Mouse (Mus musculus) limb, embryonic 14.5 days (tissue): ENCODE data around the gene Slf2. TPM values are rescaled to one million over a fixed set of nuclear protein-coding genes. Genes with fewer than 3 reads are reported as not detected.

ENCODE experiments used
- ATAC-seq: fragments of 200-750 bp; cut with Nextera tagmentation; 2 replicates; pipeline ENCODE4 v1.8.0; 2017; ENCODE audit warnings: low read depth, moderate number of reproducible peaks, moderate TSS enrichment; ENCODE audit not compliant: low FRiP score
- DNase-seq: peaks from one replicate; pipeline ENCODE4 v3.0.0-alpha.2; 2015; ENCODE audit warnings: low spot score
- H3K27ac ChIP-seq: fragments of 300-500 bp; sonication (generic); replicated peaks from 2 replicates; pipeline ENCODE4 v1.5.1; 2014; ENCODE audit warnings: low read depth, mild to moderate bottlenecking, low read length, moderate library complexity, mixed read lengths
- H3K27me3 ChIP-seq: fragments of 300-500 bp; sonication (generic); 2 replicates; pipeline ENCODE4 v1.6.1; 2014; ENCODE audit warnings: low read length, mixed read lengths; ENCODE audit not compliant: control insufficient read depth, insufficient read depth
- H3K36me3 ChIP-seq: fragments of 300-500 bp; sonication (generic); 2 replicates; pipeline ENCODE4 v1.6.1; 2014; ENCODE audit warnings: mild to moderate bottlenecking, low read length, moderate library complexity, mixed read lengths; ENCODE audit not compliant: control insufficient read depth, insufficient read depth
- H3K4me1 ChIP-seq: fragments of 300-500 bp; sonication (generic); 2 replicates; pipeline ENCODE4 v1.6.1; 2014; ENCODE audit warnings: antibody characterized with exemption, low read length, mixed read lengths; ENCODE audit not compliant: control insufficient read depth, insufficient read depth
- H3K4me2 ChIP-seq: fragments of 300-500 bp; sonication (generic); replicated peaks from 2 replicates; pipeline ENCODE4 v1.6.1; 2014; ENCODE audit warnings: low read depth, mild to moderate bottlenecking, low read length, moderate library complexity; ENCODE audit not compliant: severe bottlenecking
- H3K4me3 ChIP-seq: fragments of 300-500 bp; sonication (generic); replicated peaks from 2 replicates; pipeline ENCODE4 v1.5.1; 2014; ENCODE audit warnings: low read length
- H3K9ac ChIP-seq: fragments of 300-500 bp; sonication (generic); 2 replicates; pipeline ENCODE4 v1.6.1; 2014; ENCODE audit warnings: mild to moderate bottlenecking, low read depth, low read length, moderate library complexity; ENCODE audit not compliant: severe bottlenecking
- H3K9me3 ChIP-seq: fragments of 300-500 bp; sonication (generic); 2 replicates; pipeline ENCODE4 v1.6.1; 2016; ENCODE audit warnings: low read length; ENCODE audit not compliant: control insufficient read depth
- POLR2A ChIP-seq: fragments of 200-500 bp; IDR thresholded peaks from 2 replicates; pipeline ENCODE4 v1.8.0; 2012; ENCODE audit warnings: inconsistent platforms, mild to moderate bottlenecking, moderate library complexity, borderline replicate concordance; ENCODE audit not compliant: insufficient read depth, insufficient read length; ENCODE audit errors: extremely low read depth
- WGBS: fragments of 180-500 bp; shearing (Covaris S2); extraction: QIAGEN DNeasy Blood & Tissue Kit; methylation state at CpG from one replicate; pipeline ENCODE4 v1.1.7; 2014; 5-methylcytosine and 5-hydroxymethylcytosine counted together
- polyA plus RNA-seq, 2 experiments: library from polyadenylated mRNA; depleted of rRNA in 1 of 2; stranded (reverse) in 1 of 2; unstranded in 1 of 2; fragments of >200 nt; fragmentation: Nextera tagmentation in 1 of 2; extraction: Ambion mirVana in 1 of 2; gene quantifications; 2 replicates each; pipeline versions ENCODE4 v1.2.1 to v1.2.3; 2012 to 2014

The Slf2 gene
- polyA plus RNA-seq, 2 experiments, result 35.0 to 39.1 TPM

DNA sequence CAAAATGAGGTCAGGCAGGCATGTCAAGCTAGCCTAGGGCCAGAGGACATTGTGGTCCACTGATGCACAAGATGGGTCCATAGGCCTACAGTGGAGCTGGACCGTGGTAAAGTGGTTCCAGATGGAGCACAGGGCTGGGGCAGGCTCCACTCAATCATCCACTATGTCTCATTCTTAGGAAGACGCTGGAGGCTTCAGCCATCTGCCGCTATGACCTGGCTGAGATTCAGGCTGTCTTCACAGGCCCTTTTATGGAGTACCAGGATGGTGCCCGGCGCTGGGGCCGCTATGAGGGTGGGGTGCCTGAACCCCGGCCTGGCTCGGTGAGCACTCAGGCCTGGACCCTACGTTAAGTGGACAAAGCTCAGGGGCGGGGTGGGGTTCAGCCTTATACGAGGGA is 66.8 kb downstream of the Slf2 start:
- no peak overlapping the region for H3K4me3 ChIP-seq
- no peaks in the 10 kb centered on the region for H3K9me3 ChIP-seq
- H3K4me2 ChIP-seq, result no peak overlapping the region
- 75% methylated on average over 11 of the region's 11 CpGs for WGBS
- TF ChIP-seq POLR2A, result no peak
- H3K36me3 ChIP-seq, result peaks cover 55% of the 10 kb centered on the region
- no peak for DNase-seq
- no peak for ATAC-seq
- no peak overlapping the region for H3K9ac ChIP-seq
- H3K27ac ChIP-seq, result no peak overlapping the region
- H3K27me3 ChIP-seq, result no peaks in the 10 kb centered on the region
- no peaks in the 10 kb centered on the region for H3K4me1 ChIP-seq

GRCm38 (mm10) chr19:44999647-45000046 is 68.7 kb downstream of the Slf2 start:
- DNase-seq, result no peak
- no peaks in the 10 kb centered on the region for H3K27me3 ChIP-seq

DNA sequence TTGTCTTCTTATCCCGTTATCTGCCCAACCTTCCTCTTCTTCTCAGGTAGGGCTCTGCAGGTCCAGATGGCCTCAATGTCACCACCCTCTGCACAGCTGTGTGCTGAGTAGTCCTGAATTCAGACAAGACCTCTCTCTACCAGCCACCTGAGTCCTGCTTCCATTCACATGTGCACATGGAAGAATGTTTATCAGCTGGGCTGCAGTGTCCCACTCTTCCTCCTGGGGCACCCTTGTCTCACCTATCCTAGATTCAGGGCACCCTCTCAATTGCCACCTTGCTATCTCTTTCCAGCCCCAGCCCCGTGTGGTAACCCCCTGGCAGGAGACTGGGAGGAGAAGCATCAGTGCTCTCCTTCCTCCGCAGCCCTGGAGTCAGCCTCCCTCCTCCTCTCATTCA is 71.3 kb downstream of the Slf2 start:
- peaks cover 63% of the 10 kb centered on the region for H3K36me3 ChIP-seq

More at GRCm38 (mm10) chr19:44999647-45000046, 68.7 kb downstream of the Slf2 start:
- no peaks in the 10 kb centered on the region for H3K4me1 ChIP-seq
- no peak overlapping the region for H3K4me3 ChIP-seq
- TF ChIP-seq POLR2A, result no peak
- WGBS, result 81% methylated on average over 8 of the region's 8 CpGs
- H3K36me3 ChIP-seq, result peaks cover 70% of the 10 kb centered on the region
- H3K4me2 ChIP-seq, result no peak overlapping the region
- no peak for ATAC-seq
- no peak overlapping the region for H3K27ac ChIP-seq
- no peak overlapping the region for H3K9ac ChIP-seq
- no peaks in the 10 kb centered on the region for H3K9me3 ChIP-seq

DNA sequence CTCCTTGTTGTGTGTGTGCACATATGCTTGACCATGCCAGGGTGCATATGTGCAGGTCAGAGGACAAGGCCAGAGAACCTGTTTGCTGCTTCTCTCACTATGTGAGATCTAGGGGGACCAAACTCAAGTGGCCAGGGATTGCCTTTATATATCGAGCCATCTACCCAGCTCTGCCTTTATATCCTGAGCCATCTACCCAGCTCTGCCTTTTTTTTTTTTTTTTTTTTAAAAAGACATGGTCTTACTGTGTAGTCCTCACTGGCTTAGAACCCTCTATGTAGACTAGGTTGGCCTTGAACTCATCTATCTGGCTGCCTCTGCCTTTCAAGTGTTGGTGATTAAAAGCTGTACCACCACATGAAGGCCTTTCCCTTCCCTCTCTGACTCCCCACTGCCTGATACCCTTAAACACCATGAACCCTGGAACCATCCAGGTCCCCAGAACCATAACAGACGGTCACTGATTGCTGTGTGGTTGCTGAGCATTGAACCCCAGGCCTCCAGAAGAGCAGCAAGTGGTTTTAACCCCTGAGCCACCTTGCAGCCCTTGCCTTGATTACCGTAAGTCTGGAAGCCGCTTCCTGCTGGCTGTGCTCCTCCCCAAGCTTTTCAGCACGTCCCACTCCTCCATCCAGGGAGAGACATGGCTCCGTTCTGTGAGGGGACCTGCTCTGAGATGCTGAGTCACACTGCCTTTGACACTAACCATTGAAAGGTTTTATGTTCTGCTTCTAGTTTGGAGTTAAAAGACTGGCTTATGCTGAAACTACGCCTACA is 73.0 kb downstream of the Slf2 start:
- Histone ChIP-seq H3K4me2 (no peak overlapping the region), H3K9me3 (no peaks in the 10 kb centered on the region), H3K36me3 (peaks cover 54% of the 10 kb centered on the region), H3K27me3 (no peaks in the 10 kb centered on the region), H3K27ac (no peak overlapping the region), H3K9ac (no peak overlapping the region), H3K4me3 (no peak overlapping the region), H3K4me1 (peaks cover 11% of the 10 kb centered on the region)
- no peak for ATAC-seq
- TF ChIP-seq POLR2A, result no peak
- DNase-seq, result no peak
- 89% methylated on average over 7 of the region's 7 CpGs for WGBS

More for the DNA sequence above, 71.3 kb downstream of the Slf2 start:
- H3K27me3 ChIP-seq, result no peaks in the 10 kb centered on the region
- DNase-seq, result no peak
- no peaks in the 10 kb centered on the region for H3K9me3 ChIP-seq
- H3K9ac ChIP-seq, result no peak overlapping the region
- 57% methylated on average over 3 of the region's 3 CpGs for whole genome bisulfite sequencing
- no peak overlapping the region for H3K4me2 ChIP-seq
- no peak for TF ChIP-seq POLR2A
- H3K27ac ChIP-seq, result no peak overlapping the region
- peaks cover 9% of the 10 kb centered on the region for H3K4me1 ChIP-seq
- no peak overlapping the region for H3K4me3 ChIP-seq
- ATAC-seq, result no peak

DNA sequence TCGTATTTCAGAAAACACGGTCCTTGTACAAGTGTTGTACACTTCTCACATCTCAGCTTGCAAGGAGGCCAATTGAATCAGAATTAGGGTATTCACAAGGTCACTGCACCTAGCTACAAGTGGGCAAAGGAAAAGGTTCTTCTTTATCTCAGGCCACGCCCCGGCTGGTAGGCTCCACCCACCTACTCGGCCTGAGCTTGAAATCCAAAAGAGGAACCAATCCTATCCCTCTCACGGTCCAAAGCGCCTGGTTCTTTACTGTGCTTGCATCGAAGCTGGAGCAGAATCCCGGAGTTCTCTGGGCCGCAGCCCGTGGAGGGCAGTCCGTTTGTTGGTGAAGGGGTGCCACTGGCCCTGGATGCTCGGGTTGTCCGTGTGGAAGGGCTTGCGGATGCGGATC is 74.5 kb downstream of the Slf2 start, which contains the start of gene Twnk:
Gene Twnk (plus strand): TSS at position 220 of the 400 bp plus-strand sequence.
- ATAC-seq (no peak), DNase-seq (no peak)
- no peak for TF ChIP-seq POLR2A
- no peaks in the 10 kb centered on the region for H3K27me3 ChIP-seq
- peak within 1 kb of the TSS; percentile 72 for H3K27ac ChIP-seq
- peak within 1 kb of the TSS; percentile 90 for H3K4me2 ChIP-seq
- H3K36me3 ChIP-seq, result peaks cover 51% of the 10 kb centered on the region
- WGBS, result 15% methylated on average over 16 of the region's 16 CpGs
- H3K4me1 ChIP-seq, result peaks cover 11% of the 10 kb centered on the region
- peak within 1 kb of the TSS; percentile 97 for H3K4me3 ChIP-seq
- peak within 1 kb of the TSS; percentile 69 for H3K9ac ChIP-seq
- H3K9me3 ChIP-seq, result no peaks in the 10 kb centered on the region
